Mouse (Mus musculus) embryonic fibroblast, embryonic 13.5 days (primary cell): Measurements from ENCODE around the gene Prtg. TPM values are rescaled to one million over a fixed set of nuclear protein-coding genes. Genes with fewer than 3 reads are reported as not detected.

Experiments
- H3K27ac ChIP-seq: 2 replicates; pipeline ENCODE4 v1.5.1; 2012; ENCODE audit warnings: low read length, control low read depth, inconsistent platforms; ENCODE audit not compliant: insufficient read depth
- H3K4me1 ChIP-seq: 2 replicates; pipeline ENCODE4 v1.6.1; 2011; ENCODE audit warnings: low read length; ENCODE audit not compliant: control insufficient read depth, insufficient read depth
- H3K4me3 ChIP-seq: 2 replicates; pipeline ENCODE4 v1.5.1; 2011; ENCODE audit warnings: mild to moderate bottlenecking, control low read depth, low read length; ENCODE audit not compliant: insufficient read depth
- CTCF ChIP-seq: IDR thresholded peaks from 2 replicates; pipeline ENCODE4 v1.5.1; 2011; ENCODE audit warnings: mild to moderate bottlenecking, control low read depth, low read length, moderate library complexity, borderline replicate concordance; ENCODE audit not compliant: insufficient read depth
- POLR2A ChIP-seq: IDR thresholded peaks from 2 replicates; pipeline ENCODE4 v1.6.1; 2011; ENCODE audit warnings: low read depth, mild to moderate bottlenecking, control low read depth, low read length, moderate library complexity
- polyA plus RNA-seq: library from polyadenylated mRNA; stranded (reverse); fragments of >200 nt; gene quantifications from 2 replicates; pipeline ENCODE4 v1.2.4, GENCODE M21; 2011; ENCODE audit warnings: low read depth; ENCODE audit not compliant: missing spikeins, insufficient read length

The Prtg gene
- polyA plus RNA-seq, 1 experiment = 0.32 TPM

DNA sequence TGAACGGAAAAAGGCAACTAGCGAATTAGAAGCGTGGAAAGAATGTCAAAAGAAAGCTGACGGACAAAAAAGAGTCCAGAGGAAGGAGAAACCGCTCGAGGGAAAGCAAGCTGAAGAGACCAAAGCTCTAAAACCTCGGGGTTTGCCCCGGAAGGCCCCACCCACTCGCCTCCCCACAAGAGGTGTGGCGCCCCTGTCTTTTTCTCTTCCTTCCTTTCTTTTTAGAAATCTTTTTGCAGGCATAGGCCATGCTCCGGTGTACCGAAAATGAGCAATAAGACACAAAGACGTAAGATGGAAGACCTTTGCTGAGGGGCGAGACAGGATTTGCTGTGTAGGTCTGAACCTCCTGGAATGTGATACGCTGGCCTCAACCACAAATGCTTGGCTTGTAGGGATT, 155.3 kb downstream of the Prtg start:
- Histone ChIP-seq H3K27ac (no peak overlapping the region), H3K4me1 (no peaks in the 10 kb centered on the region), H3K4me3 (no peak overlapping the region)
- TF ChIP-seq CTCF (no peak), POLR2A (no peak)

Other genes with a start within 250 kb of the Prtg start
- 1,359 and 1,364 TPM in 2 replicates for gene Nedd4, start 144.5 kb upstream of the Prtg start, polyA plus RNA-seq
- gene Pygo1, start 118.8 kb downstream of the Prtg start, polyA plus RNA-seq = 5.0 and 8.0 TPM in 2 replicates
- gene Dyx1c1, start 151.9 kb downstream of the Prtg start, polyA plus RNA-seq = 0.86 and 0.95 TPM in 2 replicates
- 0.30 TPM in 1 of 2 replicates, not detected in the other for gene Gm44503, start 152.0 kb downstream of the Prtg start, polyA plus RNA-seq
- gene Ccpg1os, start 178.5 kb downstream of the Prtg start, polyA plus RNA-seq = 5.5 and 6.5 TPM in 2 replicates
- 28.1 and 30.7 TPM in 2 replicates for gene Ccpg1, start 178.6 kb downstream of the Prtg start, polyA plus RNA-seq
- 15.9 and 17.5 TPM in 2 replicates for gene Pigb, start 233.5 kb downstream of the Prtg start, polyA plus RNA-seq
- gene Rab27a, start 238.0 kb downstream of the Prtg start, polyA plus RNA-seq = 2.5 and 5.1 TPM in 2 replicates